Mouse (Mus musculus) lung, postnatal 0 days (tissue): ENCODE measurements at regions not wholly inside any gene's neighbourhood (a gene's known extent, or its start where the extent isn't known, plus 50 kb on each side); places are given as distances from the start of the nearest gene placed in this dataset.

Experiments
- CTCF ChIP-seq: IDR thresholded peaks from 2 replicates; pipeline ENCODE4 v1.5.1; 2016; ENCODE audit warnings: antibody characterized with exemption, mild to moderate bottlenecking
- EP300 ChIP-seq: IDR thresholded peaks from 2 replicates; pipeline ENCODE4 v1.6.1; 2016; ENCODE audit warnings: antibody characterized with exemption, mild to moderate bottlenecking, control low read depth

DNA sequence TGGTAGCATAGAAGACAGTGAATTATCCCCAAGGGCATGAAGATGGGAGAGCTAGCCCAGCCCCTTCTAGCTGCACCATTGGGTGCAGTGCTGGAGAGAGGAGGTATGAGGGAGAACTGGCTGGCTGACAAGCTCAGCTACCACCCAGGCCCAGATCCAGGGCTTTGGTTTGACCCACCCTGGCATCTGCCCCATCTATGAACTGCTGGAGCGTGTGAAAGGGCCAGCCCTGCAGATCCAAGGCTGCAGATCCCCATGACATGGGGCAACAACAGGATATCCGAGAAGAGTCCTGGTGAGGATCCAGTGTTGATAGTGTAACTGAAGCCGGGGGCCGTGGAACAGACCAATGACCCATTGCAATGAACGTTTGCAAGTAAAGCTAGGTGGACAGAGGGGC is 81.2 kb upstream of the Cnksr3 start:
- TF ChIP-seq CTCF (no peak), EP300 (no peak)
